Mouse (Mus musculus) spleen, adult 2 months (tissue): ENCODE measurements around the gene Gm28043.

Experiments
- CTCF ChIP-seq: fragments of 200-500 bp; IDR thresholded peaks from 2 replicates; pipeline ENCODE4 v1.5.1; 2011; ENCODE audit warnings: mild to moderate bottlenecking, inconsistent platforms; ENCODE audit not compliant: insufficient read depth, insufficient read length, insufficient replicate concordance; ENCODE audit errors: extremely low read depth
- POLR2A ChIP-seq: fragments of 200-500 bp; IDR thresholded peaks from 2 replicates; pipeline ENCODE4 v1.6.1; 2011; ENCODE audit warnings: low read depth, low read length, inconsistent platforms

DNA sequence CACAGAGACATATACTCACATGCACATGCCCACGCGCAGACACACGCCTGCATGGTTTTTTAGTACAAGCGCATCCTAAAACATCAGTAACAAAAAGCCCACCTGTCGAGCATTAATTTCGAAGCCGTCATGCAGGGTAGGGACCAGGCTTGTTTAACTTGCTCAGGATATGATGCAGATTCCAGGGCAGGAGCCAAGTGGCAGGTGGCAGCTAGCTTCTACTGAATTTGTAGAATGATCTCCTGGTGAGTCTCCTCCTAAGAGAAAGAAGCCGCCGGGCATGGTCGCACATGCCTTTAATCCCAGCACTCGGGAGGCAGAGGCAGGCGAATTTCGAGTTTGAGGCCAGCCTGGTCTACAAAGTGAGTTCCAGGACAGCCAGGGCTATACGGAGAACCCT lies 15.6 kb upstream of the Gm28043 start:
- TF ChIP-seq POLR2A (no peak), CTCF (no peak)
